Mouse (Mus musculus): Measurements from ENCODE around the gene Syndig1l. TPM values are rescaled to one million over a fixed set of nuclear protein-coding genes. Genes with fewer than 3 reads are reported as not detected.

Gene Syndig1l
- total RNA-seq, 1 experiment from 2014 or later = not detected

DNA sequence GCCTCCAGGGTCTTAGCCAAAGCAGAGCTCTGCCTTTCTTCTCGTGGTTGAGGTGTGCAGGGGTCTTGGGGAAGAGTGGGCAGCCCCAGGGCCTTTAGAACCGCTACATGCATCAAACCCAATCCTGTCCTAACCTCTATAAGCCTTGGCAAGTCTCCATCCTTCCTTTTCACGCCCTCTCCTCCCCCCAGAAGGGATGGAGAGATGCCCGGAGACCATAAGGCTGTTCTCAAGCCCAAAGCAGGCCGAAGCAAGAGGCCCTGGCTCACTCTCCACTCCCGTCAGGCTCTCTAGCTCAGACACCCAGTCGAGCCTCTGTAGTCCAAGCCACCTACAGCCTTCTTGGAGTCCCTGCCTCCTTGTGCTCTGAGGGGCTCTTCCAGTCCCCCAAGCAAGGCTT is 14.1 kb downstream of the Syndig1l start:
- ATAC-seq (ENCODE audit: extremely low read depth, insufficient number of reproducible peaks, low FRiP score, poor library complexity, severe bottlenecking) = no peak

DNA sequence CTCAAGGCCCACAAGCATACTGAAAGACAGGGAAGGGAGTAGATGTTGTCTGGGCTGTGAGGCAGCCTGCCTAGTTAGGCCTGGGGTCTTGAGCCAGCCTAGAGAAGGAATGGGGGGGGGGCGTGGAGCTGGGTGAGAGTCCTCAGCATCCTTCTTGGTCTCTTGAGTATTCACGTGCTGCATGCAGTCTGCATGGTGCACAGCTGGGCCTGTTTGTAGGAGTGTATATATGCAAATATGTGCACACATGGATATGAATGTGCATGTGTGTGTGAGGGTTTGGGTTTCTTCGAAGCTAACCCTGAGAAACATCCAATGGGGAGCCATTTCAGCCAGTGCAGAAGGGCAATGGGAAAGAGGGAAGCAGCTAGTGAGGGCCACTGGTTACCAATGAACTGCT is 22.6 kb downstream of the Syndig1l start:
- no peak for ATAC-seq (ENCODE audit: extremely low read depth, insufficient number of reproducible peaks, low FRiP score, poor library complexity, severe bottlenecking)

DNA sequence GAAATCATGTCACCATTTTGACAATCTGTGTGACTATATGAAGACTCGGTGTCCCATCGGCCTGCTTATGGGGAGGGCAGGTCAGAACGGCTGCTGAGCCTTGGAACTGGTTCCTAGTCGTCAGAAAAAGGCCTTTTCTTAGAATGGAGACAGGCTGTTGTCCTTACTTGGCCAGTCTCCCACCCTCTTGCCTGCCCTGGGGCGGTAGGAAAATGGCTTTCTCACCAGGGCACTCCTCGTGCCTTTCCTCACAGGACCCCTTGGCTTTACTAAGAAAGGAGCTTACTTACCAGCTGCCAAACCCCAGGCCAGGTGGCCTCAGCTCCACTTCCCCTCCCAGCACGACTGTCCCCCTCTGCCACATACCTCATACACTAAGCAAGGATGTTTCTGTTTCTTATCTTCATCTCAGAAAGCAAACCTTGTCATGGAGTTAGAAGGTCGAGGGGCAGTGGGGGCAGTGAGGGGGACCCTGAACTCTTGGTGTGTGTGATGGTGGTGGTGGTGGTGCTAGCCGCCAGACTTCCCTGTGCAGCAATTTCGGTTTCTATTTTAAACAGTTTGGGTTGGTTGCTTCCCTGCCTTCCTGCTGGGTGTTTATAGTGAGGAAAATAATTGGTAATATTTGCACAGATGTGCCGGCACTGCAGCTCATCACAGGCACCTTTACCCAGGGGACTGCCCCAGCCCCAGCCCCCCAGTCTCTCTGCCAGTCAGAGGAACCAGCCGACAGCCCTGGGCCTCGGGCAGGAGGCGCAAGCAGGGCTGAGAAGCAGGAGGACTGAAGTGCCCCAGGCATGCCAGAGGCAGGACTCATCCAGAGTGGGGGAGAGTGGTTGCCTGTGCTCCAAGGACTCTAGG is 23.7 kb downstream of the Syndig1l start:
- peak; percentile 18; the same call in 1 of the 2 replicates for ATAC-seq (ENCODE audit: extremely low read depth, insufficient number of reproducible peaks, low FRiP score, poor library complexity, severe bottlenecking)

DNA sequence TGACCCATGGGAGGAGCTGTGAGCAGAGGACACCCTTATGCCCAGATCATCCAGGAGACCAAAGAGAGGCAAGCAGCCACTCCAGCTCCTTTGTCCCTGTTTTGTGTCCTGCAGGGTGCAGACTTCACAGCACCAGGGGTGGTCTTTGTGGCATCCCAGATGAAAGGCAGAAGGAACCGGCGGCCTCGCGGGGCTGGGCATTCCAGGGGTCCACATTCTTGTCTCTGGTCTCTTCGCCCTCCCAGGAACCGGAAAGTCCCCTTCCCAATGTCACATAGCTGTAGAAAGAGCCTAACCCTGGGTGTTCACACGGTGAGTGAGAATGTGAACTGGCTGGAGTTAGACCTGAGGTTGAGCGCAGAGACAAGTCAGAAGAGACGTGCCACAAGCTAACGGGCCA is 27.0 kb downstream of the Syndig1l start:
- no peak for ATAC-seq (ENCODE audit: extremely low read depth, insufficient number of reproducible peaks, low FRiP score, poor library complexity, severe bottlenecking)

DNA sequence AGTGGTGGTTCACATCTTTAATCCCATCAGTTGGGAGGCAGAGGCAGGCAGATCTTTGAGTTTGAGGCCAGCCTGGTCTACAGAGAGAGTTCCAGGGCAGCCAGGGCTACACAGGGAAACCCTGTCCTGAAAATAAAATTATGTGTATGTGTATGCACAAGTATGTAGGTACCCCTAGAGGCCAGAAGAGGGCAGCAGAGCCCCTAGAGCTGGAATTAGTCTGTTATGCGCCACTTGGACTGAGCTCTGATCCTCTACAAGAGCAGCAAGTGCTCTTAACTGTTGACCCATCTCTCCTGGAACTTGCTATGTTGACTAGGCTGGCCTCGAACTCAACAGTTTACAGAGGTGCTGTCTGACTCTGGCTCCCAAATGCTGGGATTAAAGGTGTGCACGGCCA is 28.1 kb downstream of the Syndig1l start:
- no peak for ATAC-seq (ENCODE audit: extremely low read depth, insufficient number of reproducible peaks, low FRiP score, poor library complexity, severe bottlenecking)

DNA sequence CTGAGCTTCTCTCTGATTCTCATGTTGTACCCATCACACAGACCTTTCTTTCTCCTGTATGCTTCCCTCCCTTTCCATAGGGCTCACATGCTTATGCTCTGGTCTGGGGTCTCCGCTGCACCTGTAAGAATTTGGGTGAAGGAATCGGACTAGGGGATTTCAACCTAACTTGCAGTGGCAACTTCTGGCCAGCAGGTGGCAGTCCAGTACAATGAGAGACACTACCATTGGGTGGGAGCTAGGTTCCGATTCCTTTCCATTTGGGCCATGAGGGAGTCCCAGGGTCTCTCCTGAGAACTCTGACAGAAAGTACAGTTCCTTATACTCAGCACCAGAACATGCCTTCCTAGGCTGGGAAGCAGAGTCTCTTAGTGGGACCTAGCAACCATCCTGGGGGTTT is 44.7 kb downstream of the Syndig1l start:
- ATAC-seq (ENCODE audit: extremely low read depth, insufficient number of reproducible peaks, low FRiP score, poor library complexity, severe bottlenecking) = peak; percentile 46; the same call in 1 of the 2 replicates

DNA sequence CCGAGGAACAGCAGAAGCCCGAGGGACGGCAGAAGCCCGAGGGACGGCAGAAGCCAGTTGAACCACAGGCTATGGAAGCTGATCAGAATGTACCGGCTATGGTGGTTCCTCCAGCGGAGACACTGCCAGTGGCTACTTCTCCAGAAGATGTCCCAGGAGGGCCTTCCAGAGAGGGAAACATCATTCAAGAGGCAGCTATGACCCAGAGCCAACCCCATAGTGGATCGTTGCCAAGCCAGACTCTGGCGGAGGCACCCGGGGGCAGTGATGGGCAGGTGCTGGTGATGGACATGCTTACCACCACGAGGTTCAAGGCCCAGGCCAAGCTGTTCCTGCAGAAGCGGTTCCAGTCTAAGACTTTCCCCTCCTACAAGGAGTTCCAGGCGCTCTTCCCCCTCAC is 48.4 kb downstream of the Syndig1l start:
- ATAC-seq (ENCODE audit: extremely low read depth, insufficient number of reproducible peaks, low FRiP score, poor library complexity, severe bottlenecking) = no peak

DNA sequence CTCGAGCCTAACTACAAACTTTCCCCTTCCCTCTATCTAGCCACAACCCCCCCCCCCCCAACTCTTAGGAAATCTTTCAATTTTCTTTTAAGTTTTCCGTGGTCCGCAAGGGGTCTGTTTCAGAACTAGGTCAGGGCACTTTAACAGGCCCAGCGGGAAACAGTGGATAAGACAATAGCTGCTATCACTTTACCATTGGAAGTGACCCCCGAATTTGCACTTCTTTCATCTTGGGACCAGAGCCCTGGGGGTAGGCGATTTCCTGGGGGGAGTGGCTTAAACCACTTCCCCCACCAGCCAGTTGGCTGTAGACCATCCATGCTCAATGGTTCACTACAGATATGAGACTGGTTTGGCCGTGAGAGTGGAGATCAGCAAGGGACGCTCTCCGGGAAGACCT is 58.0 kb downstream of the Syndig1l start, which contains the start of gene Vrtn:
Vrtn (plus strand) TSS at position 366 of the 400 bp plus-strand sequence.
- no peak for ATAC-seq (ENCODE audit: extremely low read depth, insufficient number of reproducible peaks, low FRiP score, poor library complexity, severe bottlenecking)

DNA sequence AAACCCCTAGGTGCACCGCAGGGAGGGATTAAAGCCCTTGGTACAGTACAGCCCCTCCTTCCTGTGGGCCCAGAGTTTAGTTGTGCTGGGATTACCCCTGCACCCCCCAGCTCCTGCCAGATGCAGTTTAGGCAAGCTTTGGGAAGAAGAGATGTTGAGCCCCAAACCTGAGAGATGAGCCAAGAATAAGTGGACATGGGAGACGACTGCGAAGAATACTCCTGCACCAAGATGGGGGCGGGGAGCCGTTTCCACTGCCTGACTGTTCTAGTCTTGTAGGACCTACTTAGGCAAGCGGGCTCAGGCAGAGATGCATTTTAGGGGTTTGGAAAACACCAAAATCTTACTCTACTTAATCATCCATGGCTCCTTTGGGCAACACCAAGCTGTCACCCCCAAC is 58.4 kb downstream of the Syndig1l start:
- ATAC-seq (ENCODE audit: extremely low read depth, insufficient number of reproducible peaks, low FRiP score, poor library complexity, severe bottlenecking) = no peak

DNA sequence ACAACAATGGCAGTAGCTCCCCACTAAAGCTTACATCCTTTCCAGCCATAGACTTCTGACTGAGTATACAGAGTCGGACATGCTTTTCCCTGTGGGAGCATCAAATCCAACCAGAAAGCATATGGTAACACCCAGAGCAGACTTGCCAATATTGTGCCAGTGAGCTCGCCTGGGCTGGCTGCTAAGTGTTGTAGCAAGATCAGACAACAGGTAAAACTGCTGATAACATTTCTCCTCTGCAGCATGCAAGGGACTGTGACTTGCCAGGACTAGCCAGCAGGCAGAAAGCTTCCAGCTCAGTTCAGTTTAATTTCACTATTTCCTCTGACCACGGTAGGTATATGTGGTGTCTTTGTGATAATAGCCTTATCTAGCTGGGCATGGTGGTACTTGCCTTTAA is 66.8 kb downstream of the Syndig1l start:
- no peak for ATAC-seq (ENCODE audit: extremely low read depth, insufficient number of reproducible peaks, low FRiP score, poor library complexity, severe bottlenecking)

Other genes starting within 250 kb of the Syndig1l start
- gene Aldh6a1, start 247.8 kb downstream of the Syndig1l start, total RNA-seq (2017) = 5.9 and 7.0 TPM in 2 replicates
- gene Lin52, start 247.4 kb downstream of the Syndig1l start, total RNA-seq (2017) = 11.0 and 29.6 TPM in 2 replicates
- gene Vsx2, start 129.1 kb downstream of the Syndig1l start, total RNA-seq (2017) = not detected in 2 replicates
- gene Abcd4, start 81.4 kb downstream of the Syndig1l start, total RNA-seq (2017) = 12.8 and 15.3 TPM in 2 replicates
- gene Vrtn, start 57.8 kb downstream of the Syndig1l start, total RNA-seq (2017) = not detected in 2 replicates
- gene Npc2, start 74.3 kb upstream of the Syndig1l start, total RNA-seq (2017) = 49.1 and 54.0 TPM in 2 replicates
- gene Isca2, start 74.4 kb upstream of the Syndig1l start, total RNA-seq (2017) = 29.6 and 39.9 TPM in 2 replicates
- 0.12 TPM in 2 replicates for gene Ltbp2, start 177.7 kb upstream of the Syndig1l start, total RNA-seq (2017)

All from neutrophil, adult 5-6 weeks (primary cell).